In genomic region chr2:35273536-35273935, GRCm38 (mm10) we compare ENCODE assay signal across 8 mouse cellular contexts. TPM values are rescaled to one million over a fixed set of nuclear protein-coding genes. Genes with fewer than 3 reads are reported as not detected.
A peak's percentile ranks its signal among the peaks of the same experiment; 100 is the strongest.
DNase-seq lines count a peak whose midpoint lies in the region; ATAC-seq and TF ChIP-seq lines count a peak whose summit lies in the region.

No protein-coding gene starts in this region.

- H3K4me3 ChIP-seq in liver, adult 2 months (ENCODE audit: insufficient read depth, low read depth, low read length): no peak overlapping the region
- no peak overlapping the region for H3K4me3 ChIP-seq in liver, embryonic 12.5 days
- no peak overlapping the region for H3K4me3 ChIP-seq in embryonic facial prominence, embryonic 12.5 days
- H3K4me3 ChIP-seq in heart, postnatal 0 days (ENCODE audit: low read depth, low read length): no peak overlapping the region

- H3K36me3 ChIP-seq in liver, adult 2 months (ENCODE audit: control insufficient read depth, insufficient read depth, low read length): no peaks in the 10 kb centered on the region
- H3K36me3 ChIP-seq in liver, embryonic 12.5 days: no peaks in the 10 kb centered on the region
- no peaks in the 10 kb centered on the region for H3K36me3 ChIP-seq in embryonic facial prominence, embryonic 12.5 days
- H3K36me3 ChIP-seq in heart, postnatal 0 days (replicated peaks; ENCODE audit: control insufficient read depth, insufficient read depth, low read length): no peaks in the 10 kb centered on the region

- H3K4me1 ChIP-seq in liver, adult 2 months (ENCODE audit: control insufficient read depth, insufficient read depth, low read length): peaks cover 2% of the 10 kb centered on the region
- H3K4me1 ChIP-seq in liver, embryonic 12.5 days: 0 out of 2 replicates have a peak, but pooled peaks cover 5% of the 10 kb centered on the region
- peaks cover 47% of the 10 kb centered on the region for H3K4me1 ChIP-seq in embryonic facial prominence, embryonic 12.5 days
- peaks cover 72% of the 10 kb centered on the region for H3K4me1 ChIP-seq in heart, postnatal 0 days (ENCODE audit: control insufficient read depth, insufficient read depth)

- H3K4me2 ChIP-seq in liver, embryonic 12.5 days: no peak overlapping the region
- H3K4me2 ChIP-seq in embryonic facial prominence, embryonic 12.5 days (replicated peaks): no peak overlapping the region
- no peak overlapping the region for H3K4me2 ChIP-seq in heart, postnatal 0 days (ENCODE audit: low read depth, low read length)

- ATAC-seq in liver, embryonic 12.5 days: no peak
- ATAC-seq in embryonic facial prominence, embryonic 12.5 days (ENCODE audit: insufficient number of reproducible peaks, insufficient read depth, low FRiP score, low TSS enrichment): peak; percentile 53
- ATAC-seq in heart, postnatal 0 days (ENCODE audit: insufficient read depth, low read depth): peak; percentile 10; the same call in 1 of the 2 replicates
- no peak for ATAC-seq in cerebellum, adult (ENCODE audit: insufficient number of reproducible peaks, low FRiP score, low TSS enrichment)

- no peaks in the 10 kb centered on the region for H3K79me2 ChIP-seq in liver, adult 2 months (ENCODE audit: control insufficient read depth, insufficient read depth, low read length)

- 58% methylated on average over 2 of the region's 2 CpGs for WGBS in liver, adult 2 months
- WGBS in liver, embryonic 12.5 days (ENCODE audit: insufficient replicate concordance): 48% methylated on average over 2 of the region's 2 CpGs
- 12% methylated on average over 2 of the region's 2 CpGs for WGBS in embryonic facial prominence, embryonic 12.5 days
- WGBS in heart, postnatal 0 days: 14% methylated on average over 2 of the region's 2 CpGs

- TF ChIP-seq EP300 in heart, postnatal 0 days (IDR thresholded peaks at IDR 0.05; ENCODE audit: low read depth): no peak

- H3K9me3 ChIP-seq in liver, embryonic 12.5 days (replicated peaks): no peaks in the 10 kb centered on the region
- no peaks in the 10 kb centered on the region for H3K9me3 ChIP-seq in embryonic facial prominence, embryonic 12.5 days
- no peaks in the 10 kb centered on the region for H3K9me3 ChIP-seq in heart, postnatal 0 days (replicated peaks; ENCODE audit: control insufficient read depth, low read length)

- no peak for TF ChIP-seq POLR2A in liver, adult 2 months (IDR thresholded peaks at IDR 0.05; ENCODE audit: extremely low read depth, insufficient read depth, low read length)

- no peak overlapping the region for H3K9ac ChIP-seq in liver, adult 2 months (ENCODE audit: low read depth, low read length)
- no peak overlapping the region for H3K9ac ChIP-seq in liver, embryonic 12.5 days
- no peak overlapping the region for H3K9ac ChIP-seq in embryonic facial prominence, embryonic 12.5 days
- H3K9ac ChIP-seq in heart, postnatal 0 days (replicated peaks; ENCODE audit: low read depth, low read length): 0 out of 2 replicates have a peak overlapping the region, but pooled peaks have one; percentile 28

- peak overlapping the region; percentile 16; the same call in 1 of the 2 replicates for H3K27ac ChIP-seq in liver, adult 2 months (replicated peaks; ENCODE audit: insufficient read depth, low read depth, low read length)
- no peak overlapping the region for H3K27ac ChIP-seq in liver, embryonic 12.5 days
- H3K27ac ChIP-seq in embryonic facial prominence, embryonic 12.5 days: peak overlapping the region; percentile 87
- H3K27ac ChIP-seq in heart, postnatal 0 days (ENCODE audit: low read depth): peak overlapping the region; percentile 87

- DNase-seq in liver, adult 2 months (ENCODE audit: extremely low read depth, low read depth, low spot score): peak; percentile 42
- DNase-seq in heart, postnatal 0 days (ENCODE audit: low spot score): peak; percentile 66
- DNase-seq in layer of hippocampus, postnatal 10 days (ENCODE audit: low spot score in 2 of 2): peak; percentile 24 to 44
- DNase-seq in testis, postnatal 14 days (ENCODE audit: low spot score): peak; percentile 33
- no peak for DNase-seq in cerebellum, postnatal 4 days (ENCODE audit: low spot score in 2 of 2)

- H3K27me3 ChIP-seq in liver, adult 2 months (ENCODE audit: control insufficient read depth, insufficient read depth, low read length): no peaks in the 10 kb centered on the region
- peaks cover 7% of the 10 kb centered on the region; the same call in 1 of the 2 replicates for H3K27me3 ChIP-seq in liver, embryonic 12.5 days (replicated peaks)
- no peaks in the 10 kb centered on the region for H3K27me3 ChIP-seq in embryonic facial prominence, embryonic 12.5 days
- no peaks in the 10 kb centered on the region for H3K27me3 ChIP-seq in heart, postnatal 0 days (ENCODE audit: control insufficient read depth, insufficient read depth, low read length)

- TF ChIP-seq CTCF in liver, adult 2 months (IDR thresholded peaks at IDR 0.05; ENCODE audit: low read depth, low read length): no peak
- no peak for TF ChIP-seq CTCF in heart, postnatal 0 days (IDR thresholded peaks at IDR 0.05; ENCODE audit: low read depth)

RNA-seq across cellular contexts. Expression of gene Gsn, which starts 17.4 kb away (rescaled TPM):
- 16.9 and 22.8 TPM in 2 replicates for total RNA-seq in liver, adult 2 months (2014; rRNA removed)
- 20.9 and 22.5 TPM in 2 replicates for polyA plus RNA-seq in liver, adult 2 months (2012; rRNA removed)
- 76.8 and 80.4 TPM in 2 replicates for polyA plus RNA-seq in liver, embryonic 12.5 days (2016; fragmentation: Nextera tagmentation; extraction: Ambion mirVana)
- 130 and 133 TPM in 2 replicates for polyA plus RNA-seq in embryonic facial prominence, embryonic 12.5 days (2016; fragmentation: Nextera tagmentation; extraction: Ambion mirVana)
- 454 and 460 TPM in 2 replicates for total RNA-seq in heart, postnatal 0 days (2014; rRNA removed; ENCODE audit: low replicate concordance)
- polyA plus RNA-seq in heart, postnatal 0 days (2015; fragmentation: Nextera tagmentation; extraction: Ambion mirVana): 255 and 259 TPM in 2 replicates
- total RNA-seq in layer of hippocampus, postnatal 10 days (2021): 10 to 100 TPM; 23.9 to 24.2 TPM

Comparison
In these comparisons a context has a peak if more than half of its experiments do, and no peak if none do; other contexts are left out.
1. DNase-seq: peak in liver, adult 2 months (single experiment), heart, postnatal 0 days (single experiment), layer of hippocampus, postnatal 10 days (2 of 2) and testis, postnatal 14 days (single experiment); none in cerebellum, postnatal 4 days (0 of 2).
2. ATAC-seq: peak in embryonic facial prominence, embryonic 12.5 days (single experiment) and heart, postnatal 0 days (single experiment); none in liver, embryonic 12.5 days (single experiment) and cerebellum, adult (single experiment).